Mouse (Mus musculus) heart, embryonic 13.5 days (tissue): Measurements from ENCODE around the gene Stac3. TPM values are rescaled to one million over a fixed set of nuclear protein-coding genes. Genes with fewer than 3 reads are reported as not detected.

Experiments used
- ATAC-seq: fragments of 200-750 bp; cut with Nextera tagmentation; 2 replicates; pipeline ENCODE4 v1.8.0; 2017; ENCODE audit warnings: moderate TSS enrichment; ENCODE audit not compliant: insufficient number of reproducible peaks, low FRiP score, low TSS enrichment; ENCODE audit errors: extremely low read depth
- H3K27ac ChIP-seq: fragments of 300-500 bp; sonication (generic); replicated peaks from 2 replicates; pipeline ENCODE4 v1.5.1; 2015; ENCODE audit warnings: moderate library complexity, mild to moderate bottlenecking, inconsistent platforms
- H3K27me3 ChIP-seq: fragments of 300-500 bp; sonication (generic); replicated peaks from 2 replicates; pipeline ENCODE4 v1.6.1; 2015; ENCODE audit warnings: mild to moderate bottlenecking, inconsistent platforms
- H3K36me3 ChIP-seq: fragments of 300-500 bp; sonication (generic); 2 replicates; pipeline ENCODE4 v1.6.1; 2015; ENCODE audit warnings: mild to moderate bottlenecking, inconsistent platforms
- H3K4me1 ChIP-seq: fragments of 300-500 bp; sonication (generic); 2 replicates; pipeline ENCODE4 v1.6.1; 2015; ENCODE audit warnings: inconsistent platforms
- H3K4me2 ChIP-seq: fragments of 300-500 bp; sonication (generic); 2 replicates; pipeline ENCODE4 v1.6.1; 2015; ENCODE audit warnings: inconsistent platforms, mild to moderate bottlenecking, moderate library complexity
- H3K4me3 ChIP-seq: fragments of 300-500 bp; sonication (generic); 2 replicates; pipeline ENCODE4 v1.5.1; 2015; ENCODE audit warnings: moderate library complexity, mild to moderate bottlenecking, inconsistent platforms
- H3K9ac ChIP-seq: fragments of 300-500 bp; sonication (generic); 2 replicates; pipeline ENCODE4 v1.6.1; 2015; ENCODE audit warnings: inconsistent platforms, mild to moderate bottlenecking, moderate library complexity
- H3K9me3 ChIP-seq: fragments of 300-500 bp; sonication (generic); 2 replicates; pipeline ENCODE4 v1.6.1; 2016; ENCODE audit warnings: inconsistent platforms
- WGBS: fragments of 180-500 bp; shearing (Covaris S2); methylation state at CpG from one replicate; pipeline ENCODE4 v1.1.7; 2015; ENCODE audit warnings: mixed read lengths; 5-methylcytosine and 5-hydroxymethylcytosine counted together
- polyA plus RNA-seq: library from polyadenylated mRNA; unstranded; fragments of >200 nt; fragmentation: Nextera tagmentation; extraction: Ambion mirVana; gene quantifications from 2 replicates; pipeline ENCODE4 v1.2.1, GENCODE M21; 2015

Stac3 gene
- polyA plus RNA-seq, 1 experiment from 2014 or later = 0.76 TPM

DNA sequence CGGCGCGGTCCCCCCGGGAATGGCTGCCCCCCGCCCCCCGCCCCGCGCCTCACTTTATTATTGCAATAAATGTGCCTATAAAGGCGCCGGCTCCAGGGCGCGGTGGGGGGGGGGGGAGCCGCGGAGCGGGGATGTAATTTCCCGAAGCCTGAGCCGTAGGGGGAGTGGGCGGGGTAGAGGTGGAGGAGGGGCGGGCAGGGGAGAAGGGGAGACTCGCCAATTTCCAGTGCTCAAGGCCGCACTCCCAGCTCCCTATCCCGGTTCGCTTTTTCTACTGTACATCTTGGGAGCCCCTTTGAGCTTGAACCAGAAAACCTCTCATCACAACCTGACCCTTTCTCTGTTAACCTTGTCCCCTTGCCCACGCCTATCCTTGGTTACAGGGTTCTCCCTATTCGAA, 29.5 kb downstream of the Stac3 start:
- Histone ChIP-seq H3K27me3 (peaks cover 100% of the 10 kb centered on the region), H3K4me2 (peak overlapping the region; percentile 28), H3K9ac (no peak overlapping the region), H3K9me3 (no peaks in the 10 kb centered on the region), H3K4me1 (peaks cover 33% of the 10 kb centered on the region), H3K36me3 (no peaks in the 10 kb centered on the region), H3K27ac (no peak overlapping the region), H3K4me3 (peak overlapping the region; percentile 20)
- WGBS = 1% methylated on average over 23 of the region's 25 CpGs
- ATAC-seq = no peak

DNA sequence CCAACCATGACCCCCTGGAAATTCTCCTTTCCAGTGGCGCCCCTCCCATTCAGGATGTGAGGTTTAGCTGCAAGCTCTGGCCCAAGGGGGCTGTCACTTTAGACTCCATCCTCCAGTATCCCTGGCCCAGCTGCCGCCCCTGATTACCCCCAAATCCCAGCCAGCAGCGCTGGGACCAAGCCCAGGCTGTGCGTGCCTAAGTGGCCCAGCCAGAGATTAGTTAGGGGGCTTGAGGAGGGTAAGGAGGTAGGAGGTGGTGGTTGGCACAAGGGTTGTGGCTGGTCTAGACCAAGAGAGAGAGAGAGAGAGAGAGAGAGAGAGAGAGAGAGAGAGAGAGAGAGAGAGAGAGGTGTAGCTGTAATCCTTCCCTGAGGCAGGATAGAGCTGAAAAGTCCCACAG, 30.1 kb downstream of the Stac3 start:
- Histone ChIP-seq H3K4me3 (no peak overlapping the region), H3K36me3 (no peaks in the 10 kb centered on the region), H3K4me2 (no peak overlapping the region), H3K27ac (no peak overlapping the region), H3K27me3 (peaks cover 100% of the 10 kb centered on the region), H3K9me3 (no peaks in the 10 kb centered on the region), H3K9ac (no peak overlapping the region), H3K4me1 (peaks cover 28% of the 10 kb centered on the region)
- WGBS = 5% methylated on average over 4 of the region's 4 CpGs
- no peak for ATAC-seq

DNA sequence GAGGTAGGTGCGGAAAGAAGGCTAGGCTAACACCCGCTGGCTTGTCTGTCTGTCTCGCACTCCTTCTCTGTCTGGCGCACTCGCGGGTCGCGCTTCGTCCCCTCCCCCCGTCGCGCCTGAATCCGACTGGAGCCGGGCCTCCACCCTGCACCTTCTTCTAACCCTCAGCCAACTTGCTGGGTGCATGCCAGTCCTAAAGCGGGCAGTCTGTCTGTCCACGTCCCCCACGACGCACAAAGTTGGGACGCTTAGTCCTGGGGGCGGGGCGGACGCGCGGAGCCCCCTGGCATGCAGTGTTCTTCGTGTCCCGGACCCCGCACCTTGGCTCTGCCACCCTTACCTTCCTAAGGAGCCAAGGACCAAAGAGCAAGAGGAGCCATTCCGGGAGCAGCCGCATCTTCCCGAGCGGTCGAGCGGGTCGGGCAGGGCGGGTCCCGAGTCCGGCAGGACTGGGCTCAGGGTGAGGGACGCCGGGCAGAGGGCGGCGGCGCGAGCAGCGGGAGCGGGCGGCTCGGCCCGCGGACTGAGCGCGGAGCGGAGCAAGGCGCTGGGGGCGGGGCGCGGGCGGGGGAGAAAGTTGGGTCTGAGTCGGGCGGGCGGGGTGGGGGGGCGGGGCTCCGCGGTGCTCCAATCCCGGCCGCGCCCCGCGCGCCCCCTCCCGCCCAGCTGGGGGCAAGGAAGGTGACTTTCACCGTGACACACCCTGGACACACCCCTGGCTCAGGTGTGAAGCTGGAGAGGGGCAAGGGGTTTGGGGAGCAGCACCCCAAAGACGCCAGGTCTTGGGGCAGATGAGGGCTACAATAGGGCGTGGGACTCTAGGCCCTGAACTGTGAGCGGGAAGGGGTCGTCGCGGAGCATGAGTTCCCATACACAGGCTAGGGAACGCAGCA, 32.8 kb downstream of the Stac3 start, which contains the start of gene Nxph4:
Gene Nxph4 (minus strand): TSS at position 524 of the 893 bp plus-strand sequence.
- peak within 1 kb of the TSS; percentile 59 for H3K4me3 ChIP-seq
- no peaks in the 10 kb centered on the region for H3K9me3 ChIP-seq
- H3K27ac ChIP-seq = no peak within 1 kb of the TSS
- peaks cover 84% of the 10 kb centered on the region for H3K27me3 ChIP-seq
- H3K36me3 ChIP-seq = peaks cover 8% of the 10 kb centered on the region
- WGBS = under 1% methylated on average over 49 of the region's 78 CpGs
- H3K4me1 ChIP-seq = peaks cover 24% of the 10 kb centered on the region
- peak within 1 kb of the TSS; percentile 95 for H3K4me2 ChIP-seq
- 0 out of 2 replicates have a peak, but pooled peaks have one; percentile 9 for ATAC-seq
- peak within 1 kb of the TSS; percentile 71 for H3K9ac ChIP-seq

DNA sequence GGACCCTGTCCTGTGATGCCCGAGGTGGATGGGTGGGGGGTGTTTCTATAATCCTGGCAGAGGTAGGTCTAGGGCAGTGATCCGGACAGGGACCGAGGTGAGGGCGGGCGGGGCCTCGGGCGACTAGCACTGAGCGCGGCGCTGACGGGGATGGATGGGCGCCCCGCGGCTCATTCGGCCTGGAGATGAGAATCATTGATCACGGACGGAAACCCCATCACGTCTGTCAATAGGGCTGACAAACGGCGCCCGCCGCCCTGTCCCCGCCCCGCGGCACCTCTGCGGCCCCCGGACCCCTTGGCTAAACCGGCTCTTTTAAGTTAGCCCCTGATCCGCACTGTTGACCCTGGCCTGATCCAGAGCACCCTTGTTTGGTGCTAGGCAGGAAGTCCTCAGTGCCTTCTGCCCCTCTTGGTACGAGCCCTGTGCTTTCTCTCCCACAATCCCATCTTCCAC, 33.5 kb downstream of the Stac3 start:
- H3K4me3 ChIP-seq = peak overlapping the region; percentile 59
- peak overlapping the region; percentile 71; the same call in 1 of the 2 replicates for H3K9ac ChIP-seq
- H3K27ac ChIP-seq = no peak overlapping the region
- peaks cover 77% of the 10 kb centered on the region for H3K27me3 ChIP-seq
- H3K9me3 ChIP-seq = no peaks in the 10 kb centered on the region
- ATAC-seq = no peak
- peaks cover 15% of the 10 kb centered on the region for H3K36me3 ChIP-seq
- WGBS = 2% methylated on average over 30 of the region's 30 CpGs
- H3K4me2 ChIP-seq = peak overlapping the region; percentile 95
- peaks cover 24% of the 10 kb centered on the region for H3K4me1 ChIP-seq

GRCm38 (mm10) chr10:127536586-127537314, 35.3 kb downstream of the Stac3 start:
- no peak overlapping the region for H3K4me2 ChIP-seq
- no peaks in the 10 kb centered on the region for H3K9me3 ChIP-seq
- peaks cover 29% of the 10 kb centered on the region for H3K36me3 ChIP-seq
- H3K27ac ChIP-seq = no peak overlapping the region
- no peak overlapping the region for H3K9ac ChIP-seq
- 10% methylated on average over 8 of the region's 8 CpGs for WGBS
- no peak for ATAC-seq
- no peak overlapping the region for H3K4me3 ChIP-seq
- H3K27me3 ChIP-seq = peaks cover 59% of the 10 kb centered on the region
- H3K4me1 ChIP-seq = peaks cover 17% of the 10 kb centered on the region

DNA sequence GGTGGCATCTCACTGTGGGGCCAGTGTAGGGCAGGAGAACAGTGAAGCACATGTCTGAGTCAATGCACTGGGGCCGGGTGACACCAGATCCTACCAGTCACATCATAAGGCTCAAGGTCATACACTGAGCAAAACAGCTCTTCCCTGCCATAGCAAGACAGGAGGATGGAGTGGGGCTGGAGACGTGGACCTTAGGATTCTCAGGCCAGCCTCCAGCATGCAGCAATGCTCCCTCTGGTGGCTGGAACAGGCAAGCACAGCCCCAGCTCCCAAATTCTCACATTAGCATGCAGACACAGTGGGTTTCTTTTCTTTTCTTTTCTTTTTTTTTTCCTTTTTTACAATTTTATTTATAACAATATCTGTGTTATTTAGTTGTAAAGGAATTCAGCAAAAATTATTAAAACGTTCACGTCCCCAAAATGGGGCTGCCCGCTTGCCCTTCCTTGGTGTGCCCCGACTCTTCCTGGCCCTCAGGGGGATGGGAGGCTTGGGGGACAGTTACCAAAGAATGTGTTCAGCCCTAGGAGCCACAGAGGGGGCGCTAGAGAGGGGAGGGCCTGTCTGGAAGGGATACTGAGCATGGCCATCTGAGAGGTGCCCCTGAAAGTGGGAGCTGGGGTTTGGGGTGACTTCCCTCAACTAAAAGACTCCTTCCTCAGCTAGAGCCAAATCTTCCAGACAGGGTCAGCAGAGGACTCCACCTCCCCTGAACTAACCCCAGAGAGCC, 36.5 kb downstream of the Stac3 start:
- WGBS = 29% methylated on average over 7 of the region's 7 CpGs
- no peak for ATAC-seq
- no peak overlapping the region for H3K27ac ChIP-seq
- H3K27me3 ChIP-seq = peaks cover 47% of the 10 kb centered on the region
- no peak overlapping the region for H3K9ac ChIP-seq
- peaks cover 17% of the 10 kb centered on the region for H3K4me1 ChIP-seq
- no peak overlapping the region for H3K4me2 ChIP-seq
- H3K4me3 ChIP-seq = no peak overlapping the region
- no peaks in the 10 kb centered on the region for H3K9me3 ChIP-seq
- H3K36me3 ChIP-seq = peaks cover 42% of the 10 kb centered on the region

DNA sequence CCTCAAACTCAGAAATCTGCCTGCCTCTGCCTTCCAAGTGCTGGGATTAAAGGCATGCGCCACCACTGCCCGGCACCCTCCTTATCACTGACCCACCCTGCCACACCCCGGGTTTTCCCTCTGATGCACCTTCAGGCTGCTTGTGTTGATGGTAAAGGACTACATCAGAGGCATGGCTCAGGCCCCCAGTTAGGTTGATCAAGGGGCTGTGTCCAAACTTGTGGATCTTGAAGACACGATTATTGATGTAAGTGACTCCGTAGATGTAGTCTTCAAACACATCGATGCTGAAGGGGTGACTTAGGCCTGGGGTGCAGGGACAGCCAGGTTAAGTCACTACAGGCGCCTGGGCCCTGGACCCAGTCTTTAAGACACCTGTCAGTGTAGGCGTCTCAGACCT, 40.0 kb downstream of the Stac3 start:
- Histone ChIP-seq H3K4me1 (no peaks in the 10 kb centered on the region), H3K27me3 (peaks cover 12% of the 10 kb centered on the region), H3K9ac (no peak overlapping the region), H3K9me3 (no peaks in the 10 kb centered on the region), H3K4me2 (no peak overlapping the region), H3K4me3 (no peak overlapping the region), H3K36me3 (peaks cover 75% of the 10 kb centered on the region), H3K27ac (no peak overlapping the region)
- WGBS = 91% methylated on average over 8 of the region's 8 CpGs
- ATAC-seq = no peak

GRCm38 (mm10) chr10:127542084-127542483, 40.6 kb downstream of the Stac3 start:
- Histone ChIP-seq H3K9me3 (no peaks in the 10 kb centered on the region), H3K36me3 (peaks cover 80% of the 10 kb centered on the region), H3K27me3 (peaks cover 6% of the 10 kb centered on the region), H3K4me3 (no peak overlapping the region), H3K9ac (no peak overlapping the region), H3K27ac (no peak overlapping the region), H3K4me2 (no peak overlapping the region), H3K4me1 (no peaks in the 10 kb centered on the region)
- no peak for ATAC-seq
- WGBS = 78% methylated on average over 13 of the region's 13 CpGs

- Histone ChIP-seq H3K4me2 (no peak overlapping the region), H3K27ac (no peak overlapping the region), H3K9ac (no peak overlapping the region), H3K27me3 (no peaks in the 10 kb centered on the region; the same call in 1 of the 2 replicates), H3K9me3 (no peaks in the 10 kb centered on the region), H3K36me3 (peaks cover 87% of the 10 kb centered on the region), H3K4me3 (no peak overlapping the region), H3K4me1 (no peaks in the 10 kb centered on the region)
- no peak for ATAC-seq
- 64% methylated on average over 6 of the region's 6 CpGs for WGBS
Observed at GRCm38 (mm10) chr10:127542720-127543119, 41.2 kb downstream of the Stac3 start.

DNA sequence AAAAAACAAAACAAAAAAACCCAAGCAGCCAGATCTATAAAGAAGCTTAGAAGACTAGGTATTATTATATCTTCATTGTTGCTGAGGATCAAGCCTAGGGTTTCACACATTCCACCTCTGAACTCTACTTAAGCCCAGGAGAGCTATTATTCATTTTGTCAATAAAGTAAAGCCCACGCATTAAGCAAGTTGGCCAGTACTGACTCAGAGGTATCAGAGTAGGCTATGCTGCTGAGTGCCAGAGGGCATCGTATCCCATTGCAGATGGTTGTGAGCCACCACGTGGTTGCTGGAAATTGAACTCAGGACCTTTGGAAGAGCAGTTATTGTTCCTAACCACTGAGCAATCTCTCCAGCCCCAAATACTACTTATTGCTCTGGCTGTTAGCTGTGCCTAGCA, 42.4 kb downstream of the Stac3 start:
- 79% methylated on average over 3 of the region's 3 CpGs for WGBS
- H3K4me2 ChIP-seq = no peak overlapping the region
- no peak overlapping the region for H3K4me3 ChIP-seq
- no peaks in the 10 kb centered on the region for H3K4me1 ChIP-seq
- H3K9me3 ChIP-seq = no peaks in the 10 kb centered on the region
- no peak overlapping the region for H3K9ac ChIP-seq
- peaks cover 94% of the 10 kb centered on the region for H3K36me3 ChIP-seq
- no peak overlapping the region for H3K27ac ChIP-seq
- no peaks in the 10 kb centered on the region for H3K27me3 ChIP-seq
- no peak for ATAC-seq

GRCm38 (mm10) chr10:127544375-127544774, 42.9 kb downstream of the Stac3 start:
- no peaks in the 10 kb centered on the region for H3K27me3 ChIP-seq
- ATAC-seq = no peak
- peaks cover 94% of the 10 kb centered on the region for H3K36me3 ChIP-seq
- no peak overlapping the region for H3K9ac ChIP-seq
- H3K4me1 ChIP-seq = no peaks in the 10 kb centered on the region
- WGBS = 79% methylated on average over 20 of the region's 20 CpGs
- no peak overlapping the region for H3K4me3 ChIP-seq
- H3K4me2 ChIP-seq = no peak overlapping the region
- no peaks in the 10 kb centered on the region for H3K9me3 ChIP-seq
- H3K27ac ChIP-seq = no peak overlapping the region
